Mouse (Mus musculus): Measurements from ENCODE around the gene Lrrc8d. TPM values are rescaled to one million over a fixed set of nuclear protein-coding genes. Genes with fewer than 3 reads are reported as not detected.
A peak's percentile ranks its signal among the peaks of the same experiment; 100 is the strongest.

Gene Lrrc8d
- polyA plus RNA-seq (2014; fragmentation: Nextera tagmentation; extraction: Ambion mirVana) = 8.3 and 8.4 TPM in 2 replicates

GRCm38 (mm10) chr5:105699141-105700069, at the start of gene Lrrc8d:
TSS of gene Lrrc8d (plus strand) at chr5:105699969.
- WGBS (ENCODE audit: insufficient replicate concordance) = 2% methylated on average over 60 of the region's 60 CpGs
- Histone ChIP-seq H3K4me1 (ENCODE audit: control insufficient read depth, insufficient read depth, low read length) (peaks cover 3% of the 10 kb centered on the region; the same call in 1 of the 2 replicates), H3K27ac (ENCODE audit: low read depth, low read length) (peak within 1 kb of the TSS; percentile 73), H3K36me3 (ENCODE audit: control insufficient read depth, insufficient read depth, low read length) (no peaks in the 10 kb centered on the region), H3K9me3 (replicated peaks; ENCODE audit: control insufficient read depth, low read length) (no peaks in the 10 kb centered on the region), H3K27me3 (ENCODE audit: control insufficient read depth, insufficient read depth, low read length) (peaks cover 20% of the 10 kb centered on the region), H3K4me3 (ENCODE audit: low read depth, low read length) (peak within 1 kb of the TSS; percentile 92), H3K4me2 (peak within 1 kb of the TSS; percentile 97), H3K9ac (ENCODE audit: low read depth, low read length) (peak within 1 kb of the TSS; percentile 89)
- peak; percentile 79 for ATAC-seq (replicated peaks; ENCODE audit: insufficient number of reproducible peaks, low FRiP score, low TSS enrichment)

GRCm38 (mm10) chr5:105650728-105651479, 48.9 kb upstream of the Lrrc8d start:
- H3K9me3 ChIP-seq (replicated peaks; ENCODE audit: control insufficient read depth, low read length) = no peaks in the 10 kb centered on the region
- H3K9ac ChIP-seq (ENCODE audit: low read depth, low read length) = no peak overlapping the region
- WGBS (ENCODE audit: insufficient replicate concordance) = 83% methylated on average over 8 of the region's 8 CpGs
- no peak overlapping the region for H3K4me2 ChIP-seq
- H3K27me3 ChIP-seq (ENCODE audit: control insufficient read depth, insufficient read depth, low read length) = no peaks in the 10 kb centered on the region
- H3K27ac ChIP-seq (ENCODE audit: low read depth, low read length) = no peak overlapping the region
- no peaks in the 10 kb centered on the region for H3K36me3 ChIP-seq (ENCODE audit: control insufficient read depth, insufficient read depth, low read length)
- H3K4me3 ChIP-seq (ENCODE audit: low read depth, low read length) = no peak overlapping the region
- H3K4me1 ChIP-seq (ENCODE audit: control insufficient read depth, insufficient read depth, low read length) = peaks cover 14% of the 10 kb centered on the region
- no peak for ATAC-seq (replicated peaks; ENCODE audit: insufficient number of reproducible peaks, low FRiP score, low TSS enrichment)

GRCm38 (mm10) chr5:105651561-105651991, 48.2 kb upstream of the Lrrc8d start:
- no peak overlapping the region for H3K27ac ChIP-seq (ENCODE audit: low read depth, low read length)
- no peaks in the 10 kb centered on the region for H3K36me3 ChIP-seq (ENCODE audit: control insufficient read depth, insufficient read depth, low read length)
- H3K4me2 ChIP-seq = no peak overlapping the region
- no peak overlapping the region for H3K9ac ChIP-seq (ENCODE audit: low read depth, low read length)
- WGBS (ENCODE audit: insufficient replicate concordance) = 56% methylated on average over 11 of the region's 11 CpGs
- H3K27me3 ChIP-seq (ENCODE audit: control insufficient read depth, insufficient read depth, low read length) = no peaks in the 10 kb centered on the region
- H3K4me3 ChIP-seq (ENCODE audit: low read depth, low read length) = no peak overlapping the region
- peaks cover 14% of the 10 kb centered on the region for H3K4me1 ChIP-seq (ENCODE audit: control insufficient read depth, insufficient read depth, low read length)
- no peak for ATAC-seq (replicated peaks; ENCODE audit: insufficient number of reproducible peaks, low FRiP score, low TSS enrichment)
- no peaks in the 10 kb centered on the region for H3K9me3 ChIP-seq (replicated peaks; ENCODE audit: control insufficient read depth, low read length)

GRCm38 (mm10) chr5:105654237-105655063, 45.3 kb upstream of the Lrrc8d start:
- Histone ChIP-seq H3K27me3 (ENCODE audit: control insufficient read depth, insufficient read depth, low read length) (no peaks in the 10 kb centered on the region), H3K36me3 (ENCODE audit: control insufficient read depth, insufficient read depth, low read length) (no peaks in the 10 kb centered on the region), H3K4me3 (ENCODE audit: low read depth, low read length) (no peak overlapping the region), H3K9ac (ENCODE audit: low read depth, low read length) (peak overlapping the region; percentile 16; the same call in 1 of the 2 replicates), H3K27ac (ENCODE audit: low read depth, low read length) (no peak overlapping the region), H3K4me1 (ENCODE audit: control insufficient read depth, insufficient read depth, low read length) (peaks cover 4% of the 10 kb centered on the region), H3K4me2 (peak overlapping the region; percentile 29), H3K9me3 (replicated peaks; ENCODE audit: control insufficient read depth, low read length) (no peaks in the 10 kb centered on the region)
- 32% methylated on average over 15 of the region's 15 CpGs for WGBS (ENCODE audit: insufficient replicate concordance)
- ATAC-seq (replicated peaks; ENCODE audit: insufficient number of reproducible peaks, low FRiP score, low TSS enrichment) = peak; percentile 46

GRCm38 (mm10) chr5:105655100-105655734, 44.6 kb upstream of the Lrrc8d start:
- peaks cover 3% of the 10 kb centered on the region; the same call in 1 of the 2 replicates for H3K4me1 ChIP-seq (ENCODE audit: control insufficient read depth, insufficient read depth, low read length)
- H3K4me2 ChIP-seq = no peak overlapping the region
- ATAC-seq (replicated peaks; ENCODE audit: insufficient number of reproducible peaks, low FRiP score, low TSS enrichment) = no peak
- H3K27ac ChIP-seq (ENCODE audit: low read depth, low read length) = no peak overlapping the region
- H3K9ac ChIP-seq (ENCODE audit: low read depth, low read length) = no peak overlapping the region
- WGBS (ENCODE audit: insufficient replicate concordance) = 68% methylated on average over 12 of the region's 12 CpGs
- no peaks in the 10 kb centered on the region for H3K27me3 ChIP-seq (ENCODE audit: control insufficient read depth, insufficient read depth, low read length)
- no peak overlapping the region for H3K4me3 ChIP-seq (ENCODE audit: low read depth, low read length)
- no peaks in the 10 kb centered on the region for H3K36me3 ChIP-seq (ENCODE audit: control insufficient read depth, insufficient read depth, low read length)
- no peaks in the 10 kb centered on the region for H3K9me3 ChIP-seq (replicated peaks; ENCODE audit: control insufficient read depth, low read length)

GRCm38 (mm10) chr5:105661894-105662293, 37.9 kb upstream of the Lrrc8d start:
- Histone ChIP-seq H3K4me2 (no peak overlapping the region), H3K4me1 (ENCODE audit: control insufficient read depth, insufficient read depth, low read length) (no peaks in the 10 kb centered on the region), H3K9me3 (replicated peaks; ENCODE audit: control insufficient read depth, low read length) (no peaks in the 10 kb centered on the region), H3K4me3 (ENCODE audit: low read depth, low read length) (no peak overlapping the region), H3K36me3 (ENCODE audit: control insufficient read depth, insufficient read depth, low read length) (no peaks in the 10 kb centered on the region), H3K9ac (ENCODE audit: low read depth, low read length) (no peak overlapping the region), H3K27ac (ENCODE audit: low read depth, low read length) (no peak overlapping the region), H3K27me3 (ENCODE audit: control insufficient read depth, insufficient read depth, low read length) (no peaks in the 10 kb centered on the region)
- 88% methylated on average over 5 of the region's 5 CpGs for WGBS (ENCODE audit: insufficient replicate concordance)
- ATAC-seq (replicated peaks; ENCODE audit: insufficient number of reproducible peaks, low FRiP score, low TSS enrichment) = no peak

GRCm38 (mm10) chr5:105666930-105667329, 32.8 kb upstream of the Lrrc8d start:
- Histone ChIP-seq H3K36me3 (ENCODE audit: control insufficient read depth, insufficient read depth, low read length) (no peaks in the 10 kb centered on the region), H3K4me3 (ENCODE audit: low read depth, low read length) (no peak overlapping the region), H3K4me1 (ENCODE audit: control insufficient read depth, insufficient read depth, low read length) (no peaks in the 10 kb centered on the region), H3K9ac (ENCODE audit: low read depth, low read length) (no peak overlapping the region), H3K4me2 (no peak overlapping the region), H3K27me3 (ENCODE audit: control insufficient read depth, insufficient read depth, low read length) (no peaks in the 10 kb centered on the region), H3K9me3 (replicated peaks; ENCODE audit: control insufficient read depth, low read length) (no peaks in the 10 kb centered on the region), H3K27ac (ENCODE audit: low read depth, low read length) (no peak overlapping the region)
- ATAC-seq (replicated peaks; ENCODE audit: insufficient number of reproducible peaks, low FRiP score, low TSS enrichment) = no peak
- 90% methylated on average over 5 of the region's 5 CpGs for WGBS (ENCODE audit: insufficient replicate concordance)
